9 mouse cellular contexts compared by ENCODE assay signal in the genomic region with DNA sequence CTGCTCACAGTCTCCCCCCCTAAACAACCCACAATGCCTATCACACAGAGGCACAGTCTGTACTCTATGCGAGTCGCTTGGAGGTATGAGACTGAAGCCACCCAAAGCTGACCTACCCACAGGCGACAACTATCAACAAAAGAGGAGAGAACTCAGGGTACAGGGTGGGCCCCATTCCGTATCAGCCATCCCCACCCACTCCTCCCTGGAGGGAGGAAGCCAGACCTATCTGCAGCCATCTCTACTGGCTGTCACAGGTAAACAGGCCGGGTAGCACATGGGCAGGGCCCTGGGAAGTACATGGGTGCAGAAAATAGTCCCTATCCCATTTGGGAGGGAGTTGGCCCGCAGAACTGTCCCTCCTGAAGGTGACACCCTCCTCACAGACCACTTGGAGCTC. TPM values are rescaled to one million over a fixed set of nuclear protein-coding genes. Genes with fewer than 3 reads are reported as not detected.
DNase-seq lines count a peak whose midpoint lies in the region; ATAC-seq lines count a peak whose summit lies in the region.
"Had no signal": no experiment of that assay in that cellular context is flagged by ENCODE, and none has a peak within 500 bp of the region (broad histone marks: within the 10 kb centered on the region; RNA-seq: fewer than 3 reads in every experiment).

No protein-coding gene starts in this region.

- H3K36me3 ChIP-seq in forebrain, embryonic 10.5 days (replicated peaks) = no peaks in the 10 kb centered on the region
- no peaks in the 10 kb centered on the region for H3K36me3 ChIP-seq in forebrain, embryonic 12.5 days (replicated peaks)
- no peaks in the 10 kb centered on the region for H3K36me3 ChIP-seq in kidney, embryonic 16.5 days (ENCODE audit: insufficient read depth, low read length)
- H3K36me3 ChIP-seq in hindbrain, embryonic 13.5 days = no peaks in the 10 kb centered on the region
- H3K36me3 ChIP-seq in midbrain, embryonic 15.5 days (replicated peaks) = no peaks in the 10 kb centered on the region

- H3K27ac ChIP-seq in forebrain, embryonic 10.5 days = peak overlapping the region; percentile 66
- no peak overlapping the region for H3K27ac ChIP-seq in forebrain, embryonic 12.5 days
- peak overlapping the region; percentile 87; the same call in 1 of the 2 replicates for H3K27ac ChIP-seq in kidney, embryonic 16.5 days (ENCODE audit: low read length)
- 0 out of 2 replicates have a peak overlapping the region, but pooled peaks have one; percentile 80 for H3K27ac ChIP-seq in hindbrain, embryonic 13.5 days
- H3K27ac ChIP-seq in midbrain, embryonic 15.5 days = no peak overlapping the region

- peaks cover 5% of the 10 kb centered on the region; the same call in 1 of the 2 replicates for H3K27me3 ChIP-seq in forebrain, embryonic 10.5 days (ENCODE audit: poor library complexity, severe bottlenecking)
- H3K27me3 ChIP-seq in forebrain, embryonic 12.5 days = peaks cover 34% of the 10 kb centered on the region
- H3K27me3 ChIP-seq in kidney, embryonic 16.5 days (ENCODE audit: insufficient read depth, low read length) = no peaks in the 10 kb centered on the region
- H3K27me3 ChIP-seq in hindbrain, embryonic 13.5 days = peaks cover 11% of the 10 kb centered on the region; the same call in 1 of the 2 replicates
- H3K27me3 ChIP-seq in midbrain, embryonic 15.5 days (replicated peaks) = no peaks in the 10 kb centered on the region

- WGBS in forebrain, embryonic 10.5 days = 81% methylated on average over 6 of the region's 6 CpGs
- 72% methylated on average over 6 of the region's 6 CpGs for WGBS in forebrain, embryonic 12.5 days
- WGBS in kidney, embryonic 16.5 days = 75% methylated on average over 6 of the region's 6 CpGs
- WGBS in hindbrain, embryonic 13.5 days = 79% methylated on average over 6 of the region's 6 CpGs
- WGBS in midbrain, embryonic 15.5 days = 82% methylated on average over 6 of the region's 6 CpGs

- 0 out of 2 replicates have a peak, but pooled peaks cover 5% of the 10 kb centered on the region for H3K9me3 ChIP-seq in forebrain, embryonic 10.5 days
- no peaks in the 10 kb centered on the region for H3K9me3 ChIP-seq in forebrain, embryonic 12.5 days
- no peaks in the 10 kb centered on the region for H3K9me3 ChIP-seq in kidney, embryonic 16.5 days (ENCODE audit: low read length)
- no peaks in the 10 kb centered on the region for H3K9me3 ChIP-seq in hindbrain, embryonic 13.5 days
- H3K9me3 ChIP-seq in midbrain, embryonic 15.5 days = no peaks in the 10 kb centered on the region

- peaks cover 60% of the 10 kb centered on the region for H3K4me1 ChIP-seq in forebrain, embryonic 10.5 days
- peaks cover 25% of the 10 kb centered on the region for H3K4me1 ChIP-seq in forebrain, embryonic 12.5 days
- H3K4me1 ChIP-seq in kidney, embryonic 16.5 days (ENCODE audit: insufficient read depth, low read length) = peaks cover 61% of the 10 kb centered on the region
- H3K4me1 ChIP-seq in hindbrain, embryonic 13.5 days (replicated peaks) = peaks cover 35% of the 10 kb centered on the region
- H3K4me1 ChIP-seq in midbrain, embryonic 15.5 days = peaks cover 18% of the 10 kb centered on the region

- no peak for DNase-seq in forebrain, embryonic 10.5 days (ENCODE audit: extremely low spot score, low spot score)
- DNase-seq in kidney, postnatal 25 days = no peak
- DNase-seq in adrenal gland, adult 18-20 months (ENCODE audit: low spot score in 2 of 2) = no peak
- DNase-seq: adrenal gland, adult 8-10 months had no signal

- H3K4me3 ChIP-seq in forebrain, embryonic 10.5 days = no peak overlapping the region
- no peak overlapping the region for H3K4me3 ChIP-seq in forebrain, embryonic 12.5 days (replicated peaks)
- no peak overlapping the region for H3K4me3 ChIP-seq in kidney, embryonic 16.5 days (ENCODE audit: low read length)
- H3K4me3 ChIP-seq in hindbrain, embryonic 13.5 days = no peak overlapping the region
- no peak overlapping the region for H3K4me3 ChIP-seq in midbrain, embryonic 15.5 days

- ATAC-seq in forebrain, embryonic 12.5 days (ENCODE audit: low FRiP score) = no peak
- no peak for ATAC-seq in kidney, embryonic 16.5 days (ENCODE audit: low FRiP score, low TSS enrichment)
- ATAC-seq in hindbrain, embryonic 13.5 days (ENCODE audit: low FRiP score) = no peak
- peak; percentile 40; the same call in 1 of the 2 replicates for ATAC-seq in megakaryocyte progenitor cell, adult 5-6 weeks (replicated peaks; ENCODE audit: poor library complexity)
- no peak for ATAC-seq in midbrain, embryonic 15.5 days (replicated peaks)

- no peak overlapping the region for H3K9ac ChIP-seq in forebrain, embryonic 12.5 days
- H3K9ac ChIP-seq in kidney, embryonic 16.5 days (replicated peaks; ENCODE audit: low read length) = no peak overlapping the region
- H3K9ac ChIP-seq in hindbrain, embryonic 13.5 days = no peak overlapping the region
- H3K9ac ChIP-seq in midbrain, embryonic 15.5 days = no peak overlapping the region

- H3K4me2 ChIP-seq in forebrain, embryonic 12.5 days = no peak overlapping the region
- no peak overlapping the region for H3K4me2 ChIP-seq in kidney, embryonic 16.5 days (replicated peaks; ENCODE audit: low read depth, low read length)
- no peak overlapping the region for H3K4me2 ChIP-seq in hindbrain, embryonic 13.5 days
- H3K4me2 ChIP-seq in midbrain, embryonic 15.5 days = no peak overlapping the region

RNA-seq across cellular contexts. Expression of a gene that starts 26.1 kb away (rescaled TPM):
- polyA plus RNA-seq in forebrain, embryonic 10.5 days (2016; fragmentation: Nextera tagmentation; extraction: Ambion mirVana) = 6.1 and 8.8 TPM in 2 replicates
- polyA plus RNA-seq in forebrain, embryonic 12.5 days (2016; fragmentation: Nextera tagmentation; extraction: Ambion mirVana) = 4.7 and 4.9 TPM in 2 replicates
- polyA plus RNA-seq in kidney, embryonic 16.5 days (2015; fragmentation: Nextera tagmentation; extraction: Ambion mirVana) = 15.6 and 16.9 TPM in 2 replicates
- polyA plus RNA-seq in hindbrain, embryonic 13.5 days (2015; fragmentation: Nextera tagmentation; extraction: Ambion mirVana) = 2.5 and 3.2 TPM in 2 replicates
- total RNA-seq in megakaryocyte progenitor cell, adult 5-6 weeks (2015) = 25.8 and 38.5 TPM in 2 replicates
- total RNA-seq in megakaryocyte progenitor cell, adult 5-6 weeks (2017) = 15.5 and 22.3 TPM in 2 replicates
- polyA plus RNA-seq in midbrain, embryonic 15.5 days (2015; fragmentation: Nextera tagmentation; extraction: Ambion mirVana) = 2.7 and 3.3 TPM in 2 replicates
- 10 to 100 TPM; 14.1 to 28.4 TPM for total RNA-seq in adrenal gland, adult 18-20 months (2021)

RNA-seq across cellular contexts. Expression of a gene that starts 42.8 kb away (rescaled TPM):
- 73.2 and 79.8 TPM in 2 replicates for polyA plus RNA-seq in forebrain, embryonic 10.5 days (2016; fragmentation: Nextera tagmentation; extraction: Ambion mirVana)
- 43.7 and 46.0 TPM in 2 replicates for polyA plus RNA-seq in forebrain, embryonic 12.5 days (2016; fragmentation: Nextera tagmentation; extraction: Ambion mirVana)
- polyA plus RNA-seq in kidney, embryonic 16.5 days (2015; fragmentation: Nextera tagmentation; extraction: Ambion mirVana) = 43.0 and 49.0 TPM in 2 replicates
- 9.9 and 10.4 TPM in 2 replicates for polyA plus RNA-seq in hindbrain, embryonic 13.5 days (2015; fragmentation: Nextera tagmentation; extraction: Ambion mirVana)
- 52.4 and 62.0 TPM in 2 replicates for total RNA-seq in megakaryocyte progenitor cell, adult 5-6 weeks (2015)
- total RNA-seq in megakaryocyte progenitor cell, adult 5-6 weeks (2017) = 40.8 and 49.6 TPM in 2 replicates
- polyA plus RNA-seq in midbrain, embryonic 15.5 days (2015; fragmentation: Nextera tagmentation; extraction: Ambion mirVana) = 7.0 and 8.2 TPM in 2 replicates
- 1 to 10 TPM; 4.7 to 4.9 TPM for total RNA-seq in adrenal gland, adult 18-20 months (2021)

RNA-seq across cellular contexts. Expression of a gene that starts 49.1 kb away (rescaled TPM):
- 84.7 and 89.1 TPM in 2 replicates for polyA plus RNA-seq in forebrain, embryonic 10.5 days (2016; fragmentation: Nextera tagmentation; extraction: Ambion mirVana)
- 79.6 and 83.2 TPM in 2 replicates for polyA plus RNA-seq in forebrain, embryonic 12.5 days (2016; fragmentation: Nextera tagmentation; extraction: Ambion mirVana)
- polyA plus RNA-seq in kidney, embryonic 16.5 days (2015; fragmentation: Nextera tagmentation; extraction: Ambion mirVana) = 46.5 and 48.0 TPM in 2 replicates
- polyA plus RNA-seq in hindbrain, embryonic 13.5 days (2015; fragmentation: Nextera tagmentation; extraction: Ambion mirVana) = 69.2 and 69.6 TPM in 2 replicates
- 17.3 and 26.8 TPM in 2 replicates for total RNA-seq in megakaryocyte progenitor cell, adult 5-6 weeks (2015)
- total RNA-seq in megakaryocyte progenitor cell, adult 5-6 weeks (2017) = 11.2 and 14.9 TPM in 2 replicates
- polyA plus RNA-seq in midbrain, embryonic 15.5 days (2015; fragmentation: Nextera tagmentation; extraction: Ambion mirVana) = 80.0 and 80.4 TPM in 2 replicates
- 10 to 100 TPM; 20.8 to 24.2 TPM for total RNA-seq in adrenal gland, adult 18-20 months (2021)

RNA-seq across cellular contexts. Expression of a gene that starts 49.1 kb away (rescaled TPM):
- polyA plus RNA-seq in forebrain, embryonic 10.5 days (2016; fragmentation: Nextera tagmentation; extraction: Ambion mirVana) = 31.0 and 33.0 TPM in 2 replicates
- polyA plus RNA-seq in forebrain, embryonic 12.5 days (2016; fragmentation: Nextera tagmentation; extraction: Ambion mirVana) = 35.1 and 35.4 TPM in 2 replicates
- polyA plus RNA-seq in kidney, embryonic 16.5 days (2015; fragmentation: Nextera tagmentation; extraction: Ambion mirVana) = 39.3 and 46.0 TPM in 2 replicates
- polyA plus RNA-seq in hindbrain, embryonic 13.5 days (2015; fragmentation: Nextera tagmentation; extraction: Ambion mirVana) = 37.1 and 37.9 TPM in 2 replicates
- 26.6 and 33.3 TPM in 2 replicates for total RNA-seq in megakaryocyte progenitor cell, adult 5-6 weeks (2015)
- 32.8 and 33.2 TPM in 2 replicates for total RNA-seq in megakaryocyte progenitor cell, adult 5-6 weeks (2017)
- polyA plus RNA-seq in midbrain, embryonic 15.5 days (2015; fragmentation: Nextera tagmentation; extraction: Ambion mirVana) = 34.3 and 41.5 TPM in 2 replicates
- total RNA-seq in adrenal gland, adult 18-20 months (2021) = 10 to 100 TPM; 39.1 to 66.6 TPM

RNA-seq across cellular contexts. Expression of a gene that starts 51.7 kb away (rescaled TPM):
- 313 and 321 TPM in 2 replicates for polyA plus RNA-seq in forebrain, embryonic 10.5 days (2016; fragmentation: Nextera tagmentation; extraction: Ambion mirVana)
- 170 and 188 TPM in 2 replicates for polyA plus RNA-seq in forebrain, embryonic 12.5 days (2016; fragmentation: Nextera tagmentation; extraction: Ambion mirVana)
- 363 and 371 TPM in 2 replicates for polyA plus RNA-seq in kidney, embryonic 16.5 days (2015; fragmentation: Nextera tagmentation; extraction: Ambion mirVana)
- 153 and 157 TPM in 2 replicates for polyA plus RNA-seq in hindbrain, embryonic 13.5 days (2015; fragmentation: Nextera tagmentation; extraction: Ambion mirVana)
- 258 and 268 TPM in 2 replicates for total RNA-seq in megakaryocyte progenitor cell, adult 5-6 weeks (2015)
- total RNA-seq in megakaryocyte progenitor cell, adult 5-6 weeks (2017) = 117 and 152 TPM in 2 replicates
- polyA plus RNA-seq in midbrain, embryonic 15.5 days (2015; fragmentation: Nextera tagmentation; extraction: Ambion mirVana) = 166 and 173 TPM in 2 replicates
- total RNA-seq in adrenal gland, adult 18-20 months (2021) = 10 to 100 TPM; 71.3 to 71.7 TPM

Comparison
In these comparisons a context has a peak if more than half of its experiments do, and no peak if none do; other contexts are left out.
1. H3K27ac ChIP-seq: peak in forebrain, embryonic 10.5 days (single experiment), kidney, embryonic 16.5 days (single experiment) and hindbrain, embryonic 13.5 days (single experiment); none in forebrain, embryonic 12.5 days (single experiment) and midbrain, embryonic 15.5 days (single experiment).